Mouse (Mus musculus): ENCODE measurements around the gene Abcc9.
"Not testable (repeated sequence)": the region's sequence is repeated elsewhere in the genome, so short reads cannot be mapped to it uniquely, and the experiment has no call there.

Gene Abcc9

GRCm38 (mm10) chr6:142706688-142707087 lies 4.6 kb upstream of the Abcc9 start:
- DNase-seq (ENCODE audit: extremely low spot score, low spot score), result no peak

- DNase-seq (ENCODE audit: extremely low spot score, low spot score), result no peak
These were observed 1.4 kb upstream of the Abcc9 start for GRCm38 (mm10) chr6:142703441-142703930.

GRCm38 (mm10) chr6:142701161-142701560 lies 954 bp downstream of the Abcc9 start:
- no peak for DNase-seq (ENCODE audit: extremely low spot score, low spot score)

- no peak for DNase-seq (ENCODE audit: extremely low spot score, low spot score)
These were observed 1.4 kb downstream of the Abcc9 start for GRCm38 (mm10) chr6:142700753-142701152.

GRCm38 (mm10) chr6:142692085-142692484 lies 10.0 kb downstream of the Abcc9 start:
- no peak for DNase-seq (ENCODE audit: extremely low spot score, low spot score)

GRCm38 (mm10) chr6:142689673-142690072 lies 12.4 kb downstream of the Abcc9 start:
- DNase-seq (ENCODE audit: extremely low spot score, low spot score), result no peak

- DNase-seq (ENCODE audit: extremely low spot score, low spot score), result no peak
These were observed 19.0 kb downstream of the Abcc9 start for GRCm38 (mm10) chr6:142682985-142683691.

- no peak for DNase-seq (ENCODE audit: extremely low spot score, low spot score)
These were observed 32.1 kb downstream of the Abcc9 start for GRCm38 (mm10) chr6:142670021-142670420.

GRCm38 (mm10) chr6:142669343-142669742 lies 32.8 kb downstream of the Abcc9 start:
- DNase-seq (ENCODE audit: extremely low spot score, low spot score), result no peak

- DNase-seq (ENCODE audit: extremely low spot score, low spot score), result no peak
These were observed 33.3 kb downstream of the Abcc9 start for GRCm38 (mm10) chr6:142668831-142669230.

- DNase-seq (ENCODE audit: extremely low spot score, low spot score), result no peak
These were observed 33.7 kb downstream of the Abcc9 start for GRCm38 (mm10) chr6:142668419-142668766.

GRCm38 (mm10) chr6:142667701-142668418 lies 34.3 kb downstream of the Abcc9 start:
- DNase-seq (ENCODE audit: extremely low spot score, low spot score), result no peak

GRCm38 (mm10) chr6:142662056-142662455 lies 40.1 kb downstream of the Abcc9 start:
- DNase-seq (ENCODE audit: extremely low spot score, low spot score), result not testable (repeated sequence)

GRCm38 (mm10) chr6:142659038-142659437 lies 43.1 kb downstream of the Abcc9 start:
- DNase-seq (ENCODE audit: extremely low spot score, low spot score), result peak; percentile 25

GRCm38 (mm10) chr6:142654561-142654960 lies 47.6 kb downstream of the Abcc9 start:
- no peak for DNase-seq (ENCODE audit: extremely low spot score, low spot score)

GRCm38 (mm10) chr6:142652175-142652574 lies 49.9 kb downstream of the Abcc9 start:
- DNase-seq (ENCODE audit: extremely low spot score, low spot score), result no peak

GRCm38 (mm10) chr6:142649331-142649730 lies 52.8 kb downstream of the Abcc9 start:
- no peak for DNase-seq (ENCODE audit: extremely low spot score, low spot score)

- no peak for DNase-seq (ENCODE audit: extremely low spot score, low spot score)
These were observed 56.6 kb downstream of the Abcc9 start for GRCm38 (mm10) chr6:142645474-142645873.

- no peak for DNase-seq (ENCODE audit: extremely low spot score, low spot score)
These were observed 62.8 kb downstream of the Abcc9 start for GRCm38 (mm10) chr6:142639301-142639700.

- no peak for DNase-seq (ENCODE audit: extremely low spot score, low spot score)
These were observed 66.5 kb downstream of the Abcc9 start for GRCm38 (mm10) chr6:142635654-142636053.

GRCm38 (mm10) chr6:142635185-142635583 lies 66.9 kb downstream of the Abcc9 start:
- DNase-seq (ENCODE audit: extremely low spot score, low spot score), result no peak

GRCm38 (mm10) chr6:142634530-142635184 lies 67.5 kb downstream of the Abcc9 start:
- no peak for DNase-seq (ENCODE audit: extremely low spot score, low spot score)

All from neural tube, embryonic 10.5 days (tissue).